Mouse (Mus musculus) kidney, adult 2 months (tissue): ENCODE results near the gene Xirp2.

ENCODE experiments used
- CTCF ChIP-seq: fragments of 200-500 bp; conservative IDR thresholded peaks from 2 replicates; pipeline ENCODE4 v1.5.1; 2011; ENCODE audit warnings: low read depth, mild to moderate bottlenecking, control low read depth, low read length, moderate library complexity, mixed read lengths; ENCODE audit not compliant: insufficient read depth, insufficient read length
- POLR2A ChIP-seq: fragments of 200-500 bp; IDR thresholded peaks from one replicate; pipeline ENCODE4 v1.6.1; 2011; ENCODE audit warnings: low read depth, low read length, control low read depth

DNA sequence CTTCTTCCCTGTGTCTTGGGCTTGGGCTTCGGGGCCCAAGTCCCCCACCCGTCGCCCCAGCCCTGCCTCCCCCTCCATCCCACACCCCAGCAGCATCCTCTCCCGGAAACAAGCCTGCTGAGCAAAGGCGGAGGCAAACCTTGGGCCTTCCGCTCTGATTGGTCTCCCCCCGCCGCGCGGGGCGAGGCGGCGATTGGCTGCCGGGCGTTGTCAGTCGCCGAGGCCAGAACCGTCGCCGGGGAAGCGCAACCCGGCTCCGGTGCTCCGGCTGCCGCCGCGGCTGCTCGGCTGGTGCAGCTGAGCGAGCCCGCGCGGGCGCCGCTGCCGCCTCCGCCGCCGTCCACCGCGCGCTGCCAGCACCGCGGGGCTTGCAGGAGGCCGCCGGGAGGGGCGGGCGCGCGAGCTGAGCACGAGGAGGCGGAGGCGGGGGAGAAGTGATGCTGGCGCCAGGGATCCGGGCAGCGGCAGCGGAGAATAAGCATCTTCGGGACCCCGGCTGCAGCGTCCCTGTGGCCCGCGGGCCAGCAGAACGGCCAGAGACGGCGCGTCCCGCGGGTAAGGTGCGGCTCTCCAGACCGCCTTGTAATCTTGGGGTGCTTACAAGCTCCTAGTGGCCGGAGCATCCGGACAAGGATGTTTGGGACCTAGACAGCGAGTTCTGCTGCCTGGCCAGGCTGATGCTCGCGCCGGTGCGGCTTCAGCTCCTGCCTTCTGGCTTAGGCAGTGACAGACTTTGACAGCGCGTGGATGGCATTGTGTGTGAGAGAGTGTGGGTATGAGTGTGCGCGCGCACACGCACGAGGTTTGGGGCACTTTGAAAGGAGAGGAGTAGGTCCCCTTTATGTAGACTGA lies 119.9 kb downstream of the Xirp2 start, which contains the start of gene B3galt1:
- TF ChIP-seq POLR2A (no peak), CTCF (no peak)
